Mouse (Mus musculus): ENCODE measurements around the gene Olfr18. TPM values are rescaled to one million over a fixed set of nuclear protein-coding genes. Genes with fewer than 3 reads are reported as not detected.
"Not testable (repeated sequence)": the region's sequence is repeated elsewhere in the genome, so short reads cannot be mapped to it uniquely, and the experiment has no call there.

The Olfr18 gene
- polyA plus RNA-seq, 2 experiments = 0.08 TPM; not detected in 1

DNA sequence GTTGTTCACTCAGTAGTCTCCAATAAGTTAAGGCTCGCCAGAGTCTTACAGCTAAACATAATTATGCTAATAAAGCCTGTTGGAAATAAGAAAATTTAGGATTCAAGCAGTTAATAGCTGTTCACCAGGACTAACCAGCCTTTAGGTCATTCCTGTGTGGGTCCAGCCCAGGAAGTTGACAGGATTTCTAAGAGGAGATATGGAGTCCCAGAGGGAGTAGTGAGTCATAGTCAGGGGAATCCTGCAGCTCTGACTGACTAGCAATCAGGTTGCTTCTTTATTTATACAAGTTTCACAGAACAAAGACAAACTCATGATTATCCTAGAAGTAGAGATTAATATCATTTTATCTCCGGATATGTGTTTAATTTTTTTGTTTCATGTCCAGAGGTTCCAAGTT lies 31.4 kb upstream of the Olfr18 start:
- Histone ChIP-seq H3K4me2 (replicated peaks; ENCODE audit: low read depth, low read length, severe bottlenecking) (no peak overlapping the region), H3K27ac (replicated peaks; ENCODE audit: low read depth, low read length) (no peak overlapping the region), H3K36me3 (ENCODE audit: control insufficient read depth, insufficient read depth, low read length) (no peaks in the 10 kb centered on the region; the same call in 1 of the 2 replicates), H3K4me3 (replicated peaks; ENCODE audit: low read length) (no peak overlapping the region), H3K9ac (ENCODE audit: low read depth, low read length, severe bottlenecking) (no peak overlapping the region), H3K27me3 (ENCODE audit: control insufficient read depth, insufficient read depth, low read length) (no peaks in the 10 kb centered on the region), H3K9me3 (ENCODE audit: control insufficient read depth, low read length) (peaks cover 10% of the 10 kb centered on the region; the same call in 1 of the 2 replicates), H3K4me1 (ENCODE audit: control insufficient read depth, insufficient read depth, low read length) (no peaks in the 10 kb centered on the region)
- no peak for TF ChIP-seq POLR2A (IDR thresholded peaks at IDR 0.05; ENCODE audit: borderline replicate concordance, extremely low read depth, insufficient read depth, insufficient read length)
- WGBS = 94% methylated on average over 2 of the region's 2 CpGs
- DNase-seq (ENCODE audit: low spot score) (no peak), ATAC-seq (ENCODE audit: low FRiP score, low read depth) (no peak)

DNA sequence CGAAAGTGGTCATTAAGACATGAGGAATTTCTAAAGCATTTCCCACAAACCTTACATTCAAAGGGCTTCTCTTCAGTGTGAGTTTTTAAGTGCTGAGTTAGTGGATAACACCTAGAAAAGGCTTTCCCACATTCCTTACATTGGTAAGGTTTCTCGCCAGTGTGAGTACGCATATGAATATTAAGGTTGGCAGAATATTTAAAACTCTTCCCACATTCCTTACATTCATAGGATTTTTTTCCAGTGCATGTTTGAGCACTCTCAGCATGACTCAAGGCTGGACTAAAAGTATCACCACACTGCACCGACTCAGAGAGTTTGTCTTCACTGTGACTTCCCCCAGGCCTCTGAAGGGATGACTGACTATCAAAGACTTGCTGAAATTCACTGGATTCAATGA lies 12.6 kb upstream of the Olfr18 start:
- Histone ChIP-seq H3K36me3 (ENCODE audit: control insufficient read depth, insufficient read depth, low read length) (peaks cover 40% of the 10 kb centered on the region), H3K4me2 (replicated peaks; ENCODE audit: low read depth, low read length, severe bottlenecking) (no peak overlapping the region), H3K9ac (ENCODE audit: low read depth, low read length, severe bottlenecking) (no peak overlapping the region), H3K4me3 (replicated peaks; ENCODE audit: low read length) (no peak overlapping the region), H3K4me1 (ENCODE audit: control insufficient read depth, insufficient read depth, low read length) (no peaks in the 10 kb centered on the region), H3K27me3 (ENCODE audit: control insufficient read depth, insufficient read depth, low read length) (no peaks in the 10 kb centered on the region), H3K27ac (replicated peaks; ENCODE audit: low read depth, low read length) (no peak overlapping the region), H3K9me3 (ENCODE audit: control insufficient read depth, low read length) (no peaks in the 10 kb centered on the region)
- ATAC-seq (ENCODE audit: low FRiP score, low read depth) = no peak
- no peak for DNase-seq (ENCODE audit: low spot score)
- WGBS = 82% methylated on average over 4 of the region's 4 CpGs
- no peak for TF ChIP-seq POLR2A (IDR thresholded peaks at IDR 0.05; ENCODE audit: borderline replicate concordance, extremely low read depth, insufficient read depth, insufficient read length)

- H3K27me3 ChIP-seq (ENCODE audit: control insufficient read depth, insufficient read depth, low read length) = no peaks in the 10 kb centered on the region
- H3K9ac ChIP-seq (ENCODE audit: low read depth, low read length, severe bottlenecking) = no peak within 1 kb of the TSS
- no peaks in the 10 kb centered on the region; the same call in 1 of the 2 replicates for H3K9me3 ChIP-seq (ENCODE audit: control insufficient read depth, low read length)
- DNase-seq (ENCODE audit: low spot score) = no peak
- TF ChIP-seq POLR2A (IDR thresholded peaks at IDR 0.05; ENCODE audit: borderline replicate concordance, extremely low read depth, insufficient read depth, insufficient read length) = no peak
- ATAC-seq (ENCODE audit: low FRiP score, low read depth) = no peak
- H3K36me3 ChIP-seq (ENCODE audit: control insufficient read depth, insufficient read depth, low read length) = no peaks in the 10 kb centered on the region
- WGBS = 85% methylated on average over 1 of the region's 1 CpGs
- no peak within 1 kb of the TSS for H3K27ac ChIP-seq (replicated peaks; ENCODE audit: low read depth, low read length)
- no peak within 1 kb of the TSS for H3K4me3 ChIP-seq (replicated peaks; ENCODE audit: low read length)
- no peaks in the 10 kb centered on the region for H3K4me1 ChIP-seq (ENCODE audit: control insufficient read depth, insufficient read depth, low read length)
- no peak within 1 kb of the TSS for H3K4me2 ChIP-seq (replicated peaks; ENCODE audit: low read depth, low read length, severe bottlenecking)
Measured at GRCm38 (mm10) chr9:20298232-20298631, 37.7 kb downstream of the Olfr18 start, which contains the start of gene Olfr873. TSS of gene Olfr873 (plus strand) at chr9:20298532.

- ATAC-seq (ENCODE audit: low FRiP score, low read depth); H3K4me1 ChIP-seq (ENCODE audit: control insufficient read depth, insufficient read depth, low read length); H3K9ac ChIP-seq (ENCODE audit: low read depth, low read length, severe bottlenecking); H3K27me3 ChIP-seq (ENCODE audit: control insufficient read depth, insufficient read depth, low read length); H3K27ac ChIP-seq (replicated peaks; ENCODE audit: low read depth, low read length); H3K36me3 ChIP-seq (ENCODE audit: control insufficient read depth, insufficient read depth, low read length); H3K4me3 ChIP-seq (replicated peaks; ENCODE audit: low read length); H3K9me3 ChIP-seq (ENCODE audit: control insufficient read depth, low read length); DNase-seq (ENCODE audit: low spot score); H3K4me2 ChIP-seq (replicated peaks; ENCODE audit: low read depth, low read length, severe bottlenecking): not testable (repeated sequence)
- 83% methylated on average over 5 of the region's 5 CpGs for WGBS
Measured at GRCm38 (mm10) chr9:20295562-20295961, 40.3 kb downstream of the Olfr18 start.

- no peak for ATAC-seq (ENCODE audit: low FRiP score, low read depth)
- no peaks in the 10 kb centered on the region for H3K4me1 ChIP-seq (ENCODE audit: control insufficient read depth, insufficient read depth, low read length)
Measured at GRCm38 (mm10) chr9:20282051-20282450, 53.8 kb downstream of the Olfr18 start, which contains the start of gene Olfr39. TSS of gene Olfr39 (plus strand) at chr9:20282351.

More at GRCm38 (mm10) chr9:20282051-20282450, 53.8 kb downstream of the Olfr18 start, which contains the start of gene Olfr39:
- no peak for TF ChIP-seq POLR2A (IDR thresholded peaks at IDR 0.05; ENCODE audit: borderline replicate concordance, extremely low read depth, insufficient read depth, insufficient read length)
- Histone ChIP-seq H3K4me2 (replicated peaks; ENCODE audit: low read depth, low read length, severe bottlenecking) (no peak within 1 kb of the TSS), H3K27ac (replicated peaks; ENCODE audit: low read depth, low read length) (no peak within 1 kb of the TSS), H3K4me3 (replicated peaks; ENCODE audit: low read length) (no peak within 1 kb of the TSS), H3K36me3 (ENCODE audit: control insufficient read depth, insufficient read depth, low read length) (no peaks in the 10 kb centered on the region), H3K9ac (ENCODE audit: low read depth, low read length, severe bottlenecking) (no peak within 1 kb of the TSS), H3K9me3 (ENCODE audit: control insufficient read depth, low read length) (no peaks in the 10 kb centered on the region), H3K27me3 (ENCODE audit: control insufficient read depth, insufficient read depth, low read length) (no peaks in the 10 kb centered on the region)
- WGBS = 75% methylated on average over 1 of the region's 1 CpGs
- no peak for DNase-seq (ENCODE audit: low spot score)

Other genes starting within 250 kb of the Olfr18 start
- not detected in 2 replicates for gene Olfr868, start 237.5 kb downstream of the Olfr18 start, polyA plus RNA-seq (2012; rRNA removed)
- gene Olfr868, start 237.5 kb downstream of the Olfr18 start, polyA plus RNA-seq (2014; fragmentation: Nextera tagmentation; extraction: Ambion mirVana) = not detected in 2 replicates
- gene Olfr869, start 207.1 kb downstream of the Olfr18 start, polyA plus RNA-seq (2012; rRNA removed) = not detected in 2 replicates
- gene Olfr869, start 207.1 kb downstream of the Olfr18 start, polyA plus RNA-seq (2014; fragmentation: Nextera tagmentation; extraction: Ambion mirVana) = not detected in 2 replicates
- not detected in 2 replicates for gene Olfr870, start 162.0 kb downstream of the Olfr18 start, polyA plus RNA-seq (2012; rRNA removed)
- not detected in 2 replicates for gene Olfr870, start 162.0 kb downstream of the Olfr18 start, polyA plus RNA-seq (2014; fragmentation: Nextera tagmentation; extraction: Ambion mirVana)
- gene Olfr871, start 123.9 kb downstream of the Olfr18 start, polyA plus RNA-seq (2012; rRNA removed) = not detected in 2 replicates
- gene Olfr871, start 123.9 kb downstream of the Olfr18 start, polyA plus RNA-seq (2014; fragmentation: Nextera tagmentation; extraction: Ambion mirVana) = not detected in 2 replicates
- not detected in 2 replicates for gene Olfr872, start 99.0 kb downstream of the Olfr18 start, polyA plus RNA-seq (2012; rRNA removed)
- gene Olfr872, start 99.0 kb downstream of the Olfr18 start, polyA plus RNA-seq (2014; fragmentation: Nextera tagmentation; extraction: Ambion mirVana) = not detected in 2 replicates
- gene Olfr39, start 53.7 kb downstream of the Olfr18 start, polyA plus RNA-seq (2012; rRNA removed) = not detected in 2 replicates
- gene Olfr39, start 53.7 kb downstream of the Olfr18 start, polyA plus RNA-seq (2014; fragmentation: Nextera tagmentation; extraction: Ambion mirVana) = not detected in 2 replicates
- gene Olfr873, start 37.6 kb downstream of the Olfr18 start, polyA plus RNA-seq (2012; rRNA removed) = not detected in 2 replicates
- gene Olfr873, start 37.6 kb downstream of the Olfr18 start, polyA plus RNA-seq (2014; fragmentation: Nextera tagmentation; extraction: Ambion mirVana) = not detected in 2 replicates
- gene Zfp560, start 49.1 kb upstream of the Olfr18 start, polyA plus RNA-seq (2012; rRNA removed) = 16.0 and 21.0 TPM in 2 replicates
- gene Zfp560, start 49.1 kb upstream of the Olfr18 start, polyA plus RNA-seq (2014; fragmentation: Nextera tagmentation; extraction: Ambion mirVana) = 43.7 and 44.9 TPM in 2 replicates
- 12.1 and 14.2 TPM in 2 replicates for gene Zfp26, start 124.1 kb upstream of the Olfr18 start, polyA plus RNA-seq (2012; rRNA removed)
- 23.3 and 25.9 TPM in 2 replicates for gene Zfp26, start 124.1 kb upstream of the Olfr18 start, polyA plus RNA-seq (2014; fragmentation: Nextera tagmentation; extraction: Ambion mirVana)
- 12.0 and 17.4 TPM in 2 replicates for gene Zfp426, start 156.7 kb upstream of the Olfr18 start, polyA plus RNA-seq (2012; rRNA removed)
- 24.1 and 25.5 TPM in 2 replicates for gene Zfp426, start 156.7 kb upstream of the Olfr18 start, polyA plus RNA-seq (2014; fragmentation: Nextera tagmentation; extraction: Ambion mirVana)
- 43.1 and 43.5 TPM in 2 replicates for gene Zfp266, start 185.3 kb upstream of the Olfr18 start, polyA plus RNA-seq (2012; rRNA removed)
- gene Zfp266, start 185.3 kb upstream of the Olfr18 start, polyA plus RNA-seq (2014; fragmentation: Nextera tagmentation; extraction: Ambion mirVana) = 92.4 and 95.5 TPM in 2 replicates
- gene Zfp846, start 245.2 kb upstream of the Olfr18 start, polyA plus RNA-seq (2012; rRNA removed) = 10.6 and 13.1 TPM in 2 replicates
- 18.2 and 20.0 TPM in 2 replicates for gene Zfp846, start 245.2 kb upstream of the Olfr18 start, polyA plus RNA-seq (2014; fragmentation: Nextera tagmentation; extraction: Ambion mirVana)